ENCODE assay signal across 12 mouse cellular contexts in the genomic region with DNA sequence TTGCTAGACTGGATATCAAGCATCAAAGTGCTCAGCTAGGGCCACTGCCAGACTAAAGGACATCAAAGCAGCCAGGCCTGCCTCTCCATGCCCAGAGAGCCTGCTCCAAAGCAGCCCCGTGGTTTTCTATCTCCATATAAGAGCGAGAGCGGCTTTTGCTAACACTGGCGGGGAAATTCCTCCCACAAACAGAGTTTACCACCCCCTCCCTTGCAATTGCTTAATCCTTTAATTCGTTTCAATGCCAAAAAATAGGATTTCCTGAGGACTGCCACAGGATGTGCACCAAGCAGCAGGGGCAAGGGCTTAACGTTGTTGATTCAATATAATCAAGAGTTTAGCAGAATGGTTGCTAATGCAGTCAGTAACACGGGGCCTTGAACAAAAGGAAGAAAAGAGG. TPM values are rescaled to one million over a fixed set of nuclear protein-coding genes. Genes with fewer than 3 reads are reported as not detected.
DNase-seq lines count a peak whose midpoint lies in the region; ATAC-seq and TF ChIP-seq lines count a peak whose summit lies in the region.
"Had no signal": no experiment of that assay in that cellular context is flagged by ENCODE, and none has a peak within 500 bp of the region (broad histone marks: within the 10 kb centered on the region; RNA-seq: fewer than 3 reads in every experiment).

No protein-coding gene starts in this region.

- H3K4me2 ChIP-seq in heart, embryonic 16.5 days (ENCODE audit: low read depth, low read length), result no peak overlapping the region
- no peak overlapping the region for H3K4me2 ChIP-seq in heart, embryonic 12.5 days
- H3K4me2 ChIP-seq in midbrain, embryonic 11.5 days, result no peak overlapping the region
- H3K4me2 ChIP-seq: limb, embryonic 15.5 days had no signal

- WGBS in heart, embryonic 16.5 days, result 32% methylated on average over 7 of the region's 7 CpGs
- WGBS in heart, embryonic 12.5 days, result 30% methylated on average over 7 of the region's 7 CpGs
- WGBS in forebrain, embryonic 10.5 days, result 8% methylated on average over 7 of the region's 7 CpGs
- 9% methylated on average over 7 of the region's 7 CpGs for WGBS in midbrain, embryonic 11.5 days

- H3K4me1 ChIP-seq in heart, embryonic 16.5 days (ENCODE audit: control insufficient read depth, insufficient read depth, low read length), result peaks cover 4% of the 10 kb centered on the region; the same call in 1 of the 2 replicates
- peaks cover 13% of the 10 kb centered on the region for H3K4me1 ChIP-seq in heart, embryonic 12.5 days (replicated peaks)
- H3K4me1 ChIP-seq in ES-Bruce4 (ENCODE audit: control insufficient read depth, insufficient read depth, low read length), result peaks cover 8% of the 10 kb centered on the region
- H3K4me1 ChIP-seq in forebrain, embryonic 10.5 days, result peaks cover 68% of the 10 kb centered on the region
- peaks cover 6% of the 10 kb centered on the region for H3K4me1 ChIP-seq in midbrain, embryonic 11.5 days (ENCODE audit: control insufficient read depth, insufficient read depth, low read length)
- H3K4me1 ChIP-seq: limb, embryonic 15.5 days had no signal

- H3K4me3 ChIP-seq in heart, embryonic 16.5 days (ENCODE audit: low read length), result no peak overlapping the region
- no peak overlapping the region for H3K4me3 ChIP-seq in heart, embryonic 12.5 days
- no peak overlapping the region for H3K4me3 ChIP-seq in ES-Bruce4 (ENCODE audit: low read depth, low read length)
- no peak overlapping the region; the same call in 1 of the 2 replicates for H3K4me3 ChIP-seq in forebrain, embryonic 10.5 days
- no peak overlapping the region for H3K4me3 ChIP-seq in midbrain, embryonic 11.5 days (ENCODE audit: low read depth, low read length)
- H3K4me3 ChIP-seq: gastrocnemius, adult 2 months; limb, embryonic 15.5 days had no signal

- no peak for ATAC-seq in heart, embryonic 16.5 days (replicated peaks; ENCODE audit: extremely low read depth, insufficient read depth, low FRiP score)
- no peak for ATAC-seq in heart, embryonic 12.5 days (ENCODE audit: insufficient number of reproducible peaks, low FRiP score)
- ATAC-seq in midbrain, embryonic 11.5 days (ENCODE audit: low FRiP score), result peak; percentile 85

- TF ChIP-seq POLR2A in ES-Bruce4 (IDR thresholded peaks at IDR 0.05; ENCODE audit: insufficient read depth, low read length), result no peak

- peak overlapping the region; percentile 23; the same call in 1 of the 2 replicates for H3K27ac ChIP-seq in heart, embryonic 16.5 days (ENCODE audit: low read length)
- no peak overlapping the region for H3K27ac ChIP-seq in heart, embryonic 12.5 days (ENCODE audit: poor library complexity, severe bottlenecking)
- H3K27ac ChIP-seq in ES-Bruce4 (ENCODE audit: insufficient read depth, low read length), result peak overlapping the region; percentile 71
- H3K27ac ChIP-seq in forebrain, embryonic 10.5 days, result 0 out of 2 replicates have a peak overlapping the region, but pooled peaks have one; percentile 8
- H3K27ac ChIP-seq in midbrain, embryonic 11.5 days (ENCODE audit: low read depth, low read length), result no peak overlapping the region
- H3K27ac ChIP-seq: gastrocnemius, adult 2 months; limb, embryonic 15.5 days had no signal

- H3K36me3 ChIP-seq in heart, embryonic 16.5 days (ENCODE audit: control insufficient read depth, insufficient read depth), result no peaks in the 10 kb centered on the region; the same call in 1 of the 2 replicates
- H3K36me3 ChIP-seq in heart, embryonic 12.5 days, result peaks cover 11% of the 10 kb centered on the region
- peaks cover 12% of the 10 kb centered on the region for H3K36me3 ChIP-seq in ES-Bruce4 (ENCODE audit: control insufficient read depth, insufficient read depth, low read length, poor library complexity, severe bottlenecking)
- H3K36me3 ChIP-seq in forebrain, embryonic 10.5 days (replicated peaks), result no peaks in the 10 kb centered on the region
- no peaks in the 10 kb centered on the region for H3K36me3 ChIP-seq in midbrain, embryonic 11.5 days (ENCODE audit: control insufficient read depth, insufficient read depth, low read length)

- TF ChIP-seq CTCF in ES-Bruce4 (IDR thresholded peaks at IDR 0.05; ENCODE audit: low read depth, low read length), result no peak

- DNase-seq in forebrain, embryonic 10.5 days (ENCODE audit: extremely low spot score, low spot score), result peak; percentile 44
- DNase-seq in midbrain, embryonic 11.5 days (ENCODE audit: low spot score, missing footprints), result peak; percentile 91
- no peak for DNase-seq in natural killer cell, adult 2 months (ENCODE audit: low spot score in 2 of 2)
- no peak for DNase-seq in layer of hippocampus, postnatal 14 days (ENCODE audit: low spot score in 2 of 2)
- DNase-seq in cerebellum, adult 9-10 months, result no peak
- DNase-seq: gastrocnemius, adult 2 months; right cerebral cortex, postnatal 4 days; thymus, adult 2 months had no signal

- TF ChIP-seq EP300 in ES-Bruce4 (IDR thresholded peaks at IDR 0.05; ENCODE audit: insufficient read depth, low read depth, low read length), result no peak

- no peak overlapping the region for H3K9ac ChIP-seq in heart, embryonic 16.5 days (ENCODE audit: low read length)
- no peak overlapping the region for H3K9ac ChIP-seq in heart, embryonic 12.5 days
- peak overlapping the region; percentile 34; the same call in 1 of the 2 replicates for H3K9ac ChIP-seq in ES-Bruce4 (ENCODE audit: low read depth, poor library complexity, severe bottlenecking)
- H3K9ac ChIP-seq in midbrain, embryonic 11.5 days (ENCODE audit: low read length), result no peak overlapping the region
- H3K9ac ChIP-seq: limb, embryonic 15.5 days had no signal

- H3K27me3 ChIP-seq in heart, embryonic 16.5 days (ENCODE audit: control insufficient read depth, insufficient read depth, low read length), result no peaks in the 10 kb centered on the region
- no peaks in the 10 kb centered on the region for H3K27me3 ChIP-seq in heart, embryonic 12.5 days (replicated peaks)
- no peaks in the 10 kb centered on the region for H3K27me3 ChIP-seq in ES-Bruce4 (ENCODE audit: control insufficient read depth, insufficient read depth, low read length, poor library complexity, severe bottlenecking)
- peaks cover 61% of the 10 kb centered on the region for H3K27me3 ChIP-seq in forebrain, embryonic 10.5 days (ENCODE audit: poor library complexity, severe bottlenecking)
- H3K27me3 ChIP-seq in midbrain, embryonic 11.5 days (ENCODE audit: control insufficient read depth, insufficient read depth, low read length), result peaks cover 30% of the 10 kb centered on the region
- H3K27me3 ChIP-seq: limb, embryonic 15.5 days had no signal

- no peaks in the 10 kb centered on the region for H3K9me3 ChIP-seq in heart, embryonic 16.5 days (replicated peaks; ENCODE audit: control insufficient read depth, low read length)
- H3K9me3 ChIP-seq in heart, embryonic 12.5 days (replicated peaks), result no peaks in the 10 kb centered on the region
- no peaks in the 10 kb centered on the region for H3K9me3 ChIP-seq in ES-Bruce4 (replicated peaks; ENCODE audit: control insufficient read depth, insufficient read depth, low read length, poor library complexity, severe bottlenecking)
- H3K9me3 ChIP-seq in forebrain, embryonic 10.5 days, result no peaks in the 10 kb centered on the region
- no peaks in the 10 kb centered on the region for H3K9me3 ChIP-seq in midbrain, embryonic 11.5 days (ENCODE audit: control insufficient read depth, low read length)
- H3K9me3 ChIP-seq: limb, embryonic 15.5 days had no signal

RNA-seq across cellular contexts. Expression of gene Ism2, which starts 28.1 kb away (rescaled TPM):
- 0.38 and 0.69 TPM in 2 replicates for polyA plus RNA-seq in heart, embryonic 16.5 days (2015; fragmentation: Nextera tagmentation; extraction: Ambion mirVana)
- 0.92 and 1.1 TPM in 2 replicates for polyA plus RNA-seq in heart, embryonic 12.5 days (2016; fragmentation: Nextera tagmentation; extraction: Ambion mirVana)
- 5.5 and 5.9 TPM in 2 replicates for polyA plus RNA-seq in ES-Bruce4 (2011; ENCODE audit: insufficient read depth, insufficient read length, low read depth, missing spikeins)
- 0.63 and 1.8 TPM in 2 replicates for polyA plus RNA-seq in forebrain, embryonic 10.5 days (2016; fragmentation: Nextera tagmentation; extraction: Ambion mirVana)
- 0.52 and 0.53 TPM in 2 replicates for polyA plus RNA-seq in midbrain, embryonic 11.5 days (2014; fragmentation: Nextera tagmentation; extraction: Ambion mirVana)
- total RNA-seq in layer of hippocampus, postnatal 14 days (2021), result under 1 TPM; 0.52 to 0.60 TPM
- total RNA-seq: gastrocnemius, adult 2 months had no signal

Comparison
In these comparisons a context has a peak if more than half of its experiments do, and no peak if none do; other contexts are left out.
1. H3K27ac ChIP-seq: peak in heart, embryonic 16.5 days (single experiment), ES-Bruce4 (single experiment) and forebrain, embryonic 10.5 days (single experiment); none in heart, embryonic 12.5 days (single experiment) and midbrain, embryonic 11.5 days (single experiment).
2. DNase-seq: peak in forebrain, embryonic 10.5 days (single experiment) and midbrain, embryonic 11.5 days (single experiment); none in natural killer cell, adult 2 months (0 of 2), layer of hippocampus, postnatal 14 days (0 of 2) and cerebellum, adult 9-10 months (single experiment).